Mouse (Mus musculus) MEL (cell line): ENCODE results near the gene Jak3. TPM values are rescaled to one million over a fixed set of nuclear protein-coding genes. Genes with fewer than 3 reads are reported as not detected.
"Not testable (repeated sequence)": the region's sequence is repeated elsewhere in the genome, so short reads cannot be mapped to it uniquely, and the experiment has no call there.

Experiments used
- DNase-seq: peaks from one replicate; pipeline ENCODE4 v3.0.0; 2011; ENCODE audit warnings: low read depth, low spot score
- H3K27ac ChIP-seq: 2 replicates; pipeline ENCODE4 v1.5.1; 2012; ENCODE audit warnings: low read depth, mild to moderate bottlenecking, control low read depth, low read length, moderate library complexity; ENCODE audit not compliant: control insufficient read depth
- H3K27me3 ChIP-seq, 2 experiments: fragments of 150-350 bp in 1 of 2; sonication (generic) in 1 of 2; 2 replicates each; pipeline ENCODE4 v1.6.1; 2012; ENCODE audit warnings: low read length in 2 of 2, mild to moderate bottlenecking in 2 of 2, improper control_type of control experiment in 1 of 2, moderate library complexity in 1 of 2; ENCODE audit not compliant: insufficient read depth in 2 of 2, control insufficient read depth in 1 of 2
- H3K36me3 ChIP-seq, 2 experiments: 2 replicates each; pipeline ENCODE4 v1.6.1; 2012 to 2014; ENCODE audit warnings: low read length in 2 of 2, improper control_type of control experiment in 1 of 2, inconsistent platforms in 1 of 2, mild to moderate bottlenecking in 1 of 2; ENCODE audit not compliant: insufficient read depth in 2 of 2, control insufficient read depth in 1 of 2
- H3K4me1 ChIP-seq, 2 experiments: fragments of 150-350 bp in 1 of 2; sonication (generic) in 1 of 2; 2 replicates each; pipeline ENCODE4 v1.6.1; 2012; ENCODE audit warnings: low read length in 2 of 2, improper control_type of control experiment in 1 of 2, mild to moderate bottlenecking in 1 of 2; ENCODE audit not compliant: insufficient read depth in 2 of 2, control insufficient read depth in 1 of 2
- H3K4me3 ChIP-seq, 2 experiments: fragments of 150-350 bp in 1 of 2; sonication (generic) in 1 of 2; 2 replicates each; pipeline ENCODE4 v1.5.1; 2012; ENCODE audit warnings: low read depth in 2 of 2, low read length in 2 of 2, mild to moderate bottlenecking in 2 of 2, moderate library complexity in 2 of 2, control low read depth in 1 of 2, improper control_type of control experiment in 1 of 2; ENCODE audit not compliant: control insufficient read depth in 1 of 2, insufficient read depth in 1 of 2
- H3K79me2 ChIP-seq: 2 replicates; pipeline ENCODE4 v1.6.1; 2012; ENCODE audit warnings: mild to moderate bottlenecking, low read length, moderate library complexity; ENCODE audit not compliant: control insufficient read depth, poor library complexity, insufficient read depth
- H3K9ac ChIP-seq: 2 replicates; pipeline ENCODE4 v1.6.1; 2012; ENCODE audit warnings: low read depth, mild to moderate bottlenecking, control low read depth, low read length, moderate library complexity; ENCODE audit not compliant: control insufficient read depth, poor library complexity, severe bottlenecking
- H3K9me3 ChIP-seq: fragments of 150-350 bp; sonication (generic); replicated peaks from 2 replicates; pipeline ENCODE4 v1.6.1; 2012; ENCODE audit warnings: mild to moderate bottlenecking, low read length, improper control_type of control experiment, moderate library complexity; ENCODE audit not compliant: insufficient read depth
- BHLHE40 ChIP-seq: IDR thresholded peaks from 2 replicates; pipeline ENCODE4 v1.6.1; 2012; ENCODE audit warnings: low read depth, mild to moderate bottlenecking, inconsistent platforms, low read length, improper control_type of control experiment, borderline replicate concordance
- CHD1 ChIP-seq: IDR thresholded peaks from 2 replicates; pipeline ENCODE4 v1.6.1; 2012; ENCODE audit warnings: low read depth, mild to moderate bottlenecking, inconsistent platforms, low read length, improper control_type of control experiment
- CHD2 ChIP-seq: IDR thresholded peaks from 2 replicates; pipeline ENCODE4 v1.6.1; 2011; ENCODE audit warnings: low read length, improper control_type of control experiment
- CTCF ChIP-seq, 3 experiments: IDR thresholded peaks in 2 of 3; conservative IDR thresholded peaks in 1 of 3; 2 replicates each; pipeline ENCODE4 v1.5.1; 2011 to 2012; ENCODE audit warnings: low read length in 3 of 3, low read depth in 2 of 3, mild to moderate bottlenecking in 2 of 3, improper control_type of control experiment in 1 of 3, inconsistent platforms in 1 of 3, mixed read lengths in 1 of 3, moderate library complexity in 1 of 3; ENCODE audit not compliant: control insufficient read depth in 1 of 3, insufficient read depth in 1 of 3, poor library complexity in 1 of 3, severe bottlenecking in 1 of 3
- E2F4 ChIP-seq: IDR thresholded peaks from 2 replicates; pipeline ENCODE4 v1.6.1; 2011; ENCODE audit warnings: low read depth, low read length, improper control_type of control experiment, borderline replicate concordance
- ELF1 ChIP-seq: IDR thresholded peaks from 2 replicates; pipeline ENCODE4 v1.6.1; 2014; ENCODE audit warnings: low read depth, mild to moderate bottlenecking, inconsistent platforms, low read length, improper control_type of control experiment, moderate library complexity
- EP300 ChIP-seq, 2 experiments: IDR thresholded peaks; 2 replicates each; pipeline ENCODE4 v1.6.1; 2011; ENCODE audit warnings: improper control_type of control experiment in 2 of 2, low read length in 2 of 2, low read depth in 1 of 2, mild to moderate bottlenecking in 1 of 2
- GABPA ChIP-seq: IDR thresholded peaks from 2 replicates; pipeline ENCODE4 v1.6.1; 2012; ENCODE audit warnings: low read depth, mild to moderate bottlenecking, inconsistent platforms, low read length, improper control_type of control experiment, moderate library complexity
- GATA1 ChIP-seq: IDR thresholded peaks from 2 replicates; pipeline ENCODE4 v1.6.1; 2011; ENCODE audit warnings: low read depth, low read length, improper control_type of control experiment
- HCFC1 ChIP-seq: IDR thresholded peaks from 2 replicates; pipeline ENCODE4 v1.6.1; 2012; ENCODE audit warnings: low read depth, mild to moderate bottlenecking, inconsistent platforms, low read length, improper control_type of control experiment, moderate library complexity
- JUND ChIP-seq: IDR thresholded peaks from 2 replicates; pipeline ENCODE4 v1.6.1; 2011; ENCODE audit warnings: low read depth, mild to moderate bottlenecking, improper control_type of control experiment, low read length
- KAT2A ChIP-seq: conservative IDR thresholded peaks from 2 replicates; pipeline ENCODE4 v1.6.1; 2012; ENCODE audit warnings: low read depth, low read length, improper control_type of control experiment, inconsistent platforms
- MAX ChIP-seq: IDR thresholded peaks from 2 replicates; pipeline ENCODE4 v1.6.1; 2011; ENCODE audit warnings: low read length, improper control_type of control experiment
- MEF2A ChIP-seq: IDR thresholded peaks from 2 replicates; pipeline ENCODE4 v1.6.1; 2014; ENCODE audit warnings: low read depth, mild to moderate bottlenecking, inconsistent platforms, low read length, improper control_type of control experiment; ENCODE audit not compliant: poor library complexity, insufficient replicate concordance, severe bottlenecking; ENCODE audit errors: extremely low read depth
- MXI1 ChIP-seq: IDR thresholded peaks from 2 replicates; pipeline ENCODE4 v1.6.1; 2011; ENCODE audit warnings: mild to moderate bottlenecking, low read depth, low read length, improper control_type of control experiment
- MYB ChIP-seq: IDR thresholded peaks from 2 replicates; pipeline ENCODE4 v1.6.1; 2011; ENCODE audit warnings: mild to moderate bottlenecking, low read depth, low read length, improper control_type of control experiment
- MYC ChIP-seq: IDR thresholded peaks from 2 replicates; pipeline ENCODE4 v1.6.1; 2011; ENCODE audit warnings: low read depth, mild to moderate bottlenecking, low read length, improper control_type of control experiment, moderate library complexity
- NRF1 ChIP-seq: IDR thresholded peaks from 2 replicates; pipeline ENCODE4 v1.6.1; 2014; ENCODE audit warnings: low read depth, mild to moderate bottlenecking, inconsistent platforms, low read length, improper control_type of control experiment, moderate library complexity; ENCODE audit not compliant: poor library complexity, insufficient read depth, severe bottlenecking
- POLR2A ChIP-seq, 2 experiments: IDR thresholded peaks; 2 replicates each; pipeline ENCODE4 v1.6.1; 2011 to 2012; ENCODE audit warnings: low read length in 2 of 2, mild to moderate bottlenecking in 2 of 2, control low read depth in 1 of 2, improper control_type of control experiment in 1 of 2, low read depth in 1 of 2, moderate library complexity in 1 of 2; ENCODE audit not compliant: control insufficient read depth in 1 of 2, insufficient read depth in 1 of 2, poor library complexity in 1 of 2
- RAD21 ChIP-seq: IDR thresholded peaks from 2 replicates; pipeline ENCODE4 v1.6.1; 2011; ENCODE audit warnings: mild to moderate bottlenecking, low read depth, low read length, improper control_type of control experiment
- RCOR1 ChIP-seq: IDR thresholded peaks from 2 replicates; pipeline ENCODE4 v1.6.1; 2012; ENCODE audit warnings: low read depth, mild to moderate bottlenecking, inconsistent platforms, low read length, improper control_type of control experiment
- SMC3 ChIP-seq: IDR thresholded peaks from 2 replicates; pipeline ENCODE4 v1.6.1; 2011; ENCODE audit warnings: low read depth, low read length, improper control_type of control experiment
- UBTF ChIP-seq: IDR thresholded peaks from 2 replicates; pipeline ENCODE4 v1.6.1; 2012; ENCODE audit warnings: low read depth, mild to moderate bottlenecking, inconsistent platforms, low read length, improper control_type of control experiment, moderate library complexity, borderline replicate concordance; ENCODE audit not compliant: insufficient read depth
- ZC3H11A ChIP-seq: IDR thresholded peaks from 2 replicates; pipeline ENCODE4 v1.6.1; 2012; ENCODE audit warnings: low read depth, mild to moderate bottlenecking, inconsistent platforms, low read length, improper control_type of control experiment
- ZNF384 ChIP-seq: IDR thresholded peaks from 2 replicates; pipeline ENCODE4 v1.6.1; 2012; ENCODE audit warnings: low read depth, mild to moderate bottlenecking, inconsistent platforms, low read length, improper control_type of control experiment
- polyA plus RNA-seq, 2 experiments: library from polyadenylated mRNA; stranded (reverse) in 1 of 2; unstranded in 1 of 2; fragments of >175 nt in 1 of 2; fragments of >200 nt in 1 of 2; gene quantifications; 2 replicates each; pipeline versions ENCODE4 v1.2.1 to v1.2.4; 2012; ENCODE audit warnings: low replicate concordance in 2 of 2, low read depth in 1 of 2; ENCODE audit not compliant: insufficient read length in 2 of 2, insufficient read depth in 1 of 2, missing spikeins in 1 of 2
- total RNA-seq: library from RNA; depleted of rRNA; stranded (reverse); fragments of 300-350 nt; gene quantifications from 2 replicates; pipeline ENCODE4 v1.2.3, GENCODE M21; 2012

Jak3 gene
- total and polyA plus RNA-seq, 3 experiments, result 5.1 to 12.4 TPM; not detected in 1

DNA sequence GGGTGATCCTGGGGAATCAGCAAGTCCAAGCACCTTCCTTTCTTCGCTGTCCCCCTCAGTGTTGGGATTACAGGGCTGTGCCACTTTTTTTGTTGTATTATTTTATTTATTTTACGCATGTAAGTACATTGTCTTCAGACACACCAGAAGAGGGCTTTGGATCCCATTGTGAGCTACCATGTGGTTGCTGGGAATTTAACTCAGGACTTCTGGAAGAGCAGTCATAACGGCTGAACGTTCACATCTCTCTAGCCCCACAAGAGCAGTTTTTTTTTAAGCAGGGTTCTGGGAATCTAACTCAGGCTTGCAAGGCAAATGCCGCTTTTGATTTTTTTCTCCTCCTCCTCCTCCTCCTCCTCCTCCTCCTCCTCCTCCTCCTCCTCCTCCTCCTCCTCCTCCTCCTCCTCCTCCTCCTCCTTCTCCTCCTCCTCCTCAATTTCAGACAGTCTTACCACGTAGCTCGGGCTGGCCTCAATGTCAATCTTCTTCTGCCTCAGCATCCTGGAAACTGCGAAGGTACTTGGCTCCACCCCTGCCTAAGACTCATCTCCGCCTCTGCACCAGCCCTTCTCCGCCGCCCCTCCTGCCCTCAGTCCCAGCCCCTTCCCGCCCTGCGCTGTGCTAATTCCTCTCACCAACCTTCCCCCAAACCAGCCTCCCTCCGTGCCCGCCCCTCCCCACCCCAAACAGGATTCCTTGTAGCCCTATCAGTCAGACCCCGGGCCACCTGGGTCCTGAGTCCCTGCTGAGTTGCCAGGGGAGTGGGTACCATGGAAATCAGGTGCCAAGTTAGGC, 52.9 kb downstream of the Jak3 start:
- Histone ChIP-seq H3K9ac (no peak overlapping the region), H3K9me3 (no peaks in the 10 kb centered on the region), H3K27ac (no peak overlapping the region), H3K4me3 (no peak overlapping the region; a peak in 1 of 4 replicates), H3K79me2 (no peaks in the 10 kb centered on the region), H3K4me1 (peaks cover 0 to 3% of the 10 kb centered on the region in 2 experiments; a peak in 2 of 4 replicates), H3K27me3 (no peaks in the 10 kb centered on the region), H3K36me3 (no peaks in the 10 kb centered on the region)
- TF ChIP-seq GABPA, result no peak
- no peak for TF ChIP-seq CTCF (IDR thresholded peaks at IDR 0.05 in 2 of 3, conservative IDR thresholded peaks at IDR 0.05 in 1 of 3; ENCODE audit: control insufficient read depth in 1 of 3, insufficient read depth in 1 of 3, low read depth in 2 of 3, low read length in 3 of 3, poor library complexity in 1 of 3, severe bottlenecking in 1 of 3)
- TF ChIP-seq E2F4, result no peak
- no peak for TF ChIP-seq EP300 (IDR thresholded peaks at IDR 0.05; ENCODE audit: low read depth in 1 of 2, low read length in 2 of 2)
- no peak for TF ChIP-seq KAT2A
- TF ChIP-seq BHLHE40, result no peak
- TF ChIP-seq ZNF384, result no peak
- no peak for TF ChIP-seq MEF2A
- TF ChIP-seq HCFC1, result no peak
- TF ChIP-seq MYB, result no peak
- no peak for TF ChIP-seq GATA1
- no peak for TF ChIP-seq JUND
- TF ChIP-seq CHD2, result no peak
- no peak for TF ChIP-seq RCOR1
- no peak for TF ChIP-seq POLR2A (IDR thresholded peaks at IDR 0.05; ENCODE audit: control insufficient read depth in 1 of 2, insufficient read depth in 1 of 2, low read depth in 1 of 2, low read length in 2 of 2, poor library complexity in 1 of 2)
- DNase-seq, result peak; percentile 55

DNA sequence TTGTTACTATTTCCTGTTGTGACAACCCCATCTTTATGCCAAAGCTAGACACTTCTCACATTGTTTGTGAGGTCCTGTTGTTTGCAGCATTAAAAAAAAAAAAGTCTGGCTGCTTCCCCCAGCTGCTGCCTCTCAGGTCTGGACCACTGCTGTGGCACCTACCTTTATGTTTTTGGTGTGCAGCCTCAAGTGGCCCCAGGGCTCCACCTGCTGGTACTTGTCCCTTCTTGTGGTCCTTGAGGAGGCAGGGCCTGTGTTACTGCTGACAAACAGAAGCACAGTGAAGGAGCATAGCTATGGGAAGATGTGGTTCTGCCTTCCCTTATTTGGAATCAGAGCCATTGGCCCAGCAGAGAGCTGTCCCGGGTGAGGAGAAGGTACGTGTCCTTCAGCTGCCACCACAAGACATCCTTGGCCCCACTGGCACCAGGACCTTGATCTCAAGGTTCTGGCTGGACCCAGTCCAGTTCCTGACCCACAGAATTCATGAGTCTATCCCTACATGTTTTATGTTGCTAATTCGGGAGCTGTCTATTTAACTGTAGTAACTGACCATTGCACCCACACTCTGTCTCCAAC, 55.6 kb downstream of the Jak3 start:
- Histone ChIP-seq H3K4me3 (no peak overlapping the region), H3K9ac (no peak overlapping the region), H3K27ac (no peak overlapping the region), H3K36me3 (no peaks in the 10 kb centered on the region), H3K27me3 (no peaks in the 10 kb centered on the region), H3K4me1 (no peaks in the 10 kb centered on the region; a peak in 1 of 4 replicates), H3K9me3 (no peaks in the 10 kb centered on the region), H3K79me2 (no peaks in the 10 kb centered on the region)
- DNase-seq, result peak; percentile 52
- TF ChIP-seq NRF1 (no peak), MXI1 (no peak), CTCF (IDR thresholded peaks at IDR 0.05 in 2 of 3, conservative IDR thresholded peaks at IDR 0.05 in 1 of 3; ENCODE audit: control insufficient read depth in 1 of 3, insufficient read depth in 1 of 3, low read depth in 2 of 3, low read length in 3 of 3, poor library complexity in 1 of 3, severe bottlenecking in 1 of 3) (peak in 2 of 3 experiments; percentile 70 to 73; a peak in 5 of 6 replicates), CHD1 (no peak), ELF1 (no peak), CHD2 (no peak), MYC (no peak), UBTF (no peak), RAD21 (peak; percentile 62), MAX (no peak), SMC3 (peak; percentile 77), ZC3H11A (peak; percentile 58)

DNA sequence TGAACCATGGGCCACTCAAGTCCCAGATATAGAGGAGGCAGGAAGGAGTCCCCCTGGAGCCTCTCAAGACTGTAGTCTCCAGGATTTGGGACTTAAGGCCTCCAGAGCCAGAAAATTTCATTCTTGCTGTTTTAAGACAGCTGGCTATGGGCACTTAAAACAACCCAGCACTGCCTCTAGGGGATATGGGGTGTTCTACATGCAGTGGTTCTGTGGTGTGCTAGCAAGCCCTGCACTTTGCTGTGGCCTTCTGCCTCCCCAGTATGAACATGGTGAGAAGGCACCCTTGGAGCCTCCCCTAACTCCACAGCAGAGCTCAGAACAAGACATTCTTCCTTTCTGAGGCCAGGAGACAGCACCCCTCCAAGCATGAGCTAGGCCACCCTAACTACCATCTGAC, 62.2 kb downstream of the Jak3 start:
- not testable (repeated sequence) for H3K27me3 ChIP-seq, H3K79me2 ChIP-seq, H3K36me3 ChIP-seq, H3K9ac ChIP-seq, H3K27ac ChIP-seq, H3K4me1 ChIP-seq, H3K4me3 ChIP-seq, DNase-seq, H3K9me3 ChIP-seq
